Mouse (Mus musculus): ENCODE measurements at regions not wholly inside any gene's neighbourhood (a gene's known extent, or its start where the extent isn't known, plus 50 kb on each side); places are given as distances from the start of the nearest gene placed in this dataset.
"Not testable (repeated sequence)": the region's sequence is repeated elsewhere in the genome, so short reads cannot be mapped to it uniquely, and the experiment has no call there.

DNA sequence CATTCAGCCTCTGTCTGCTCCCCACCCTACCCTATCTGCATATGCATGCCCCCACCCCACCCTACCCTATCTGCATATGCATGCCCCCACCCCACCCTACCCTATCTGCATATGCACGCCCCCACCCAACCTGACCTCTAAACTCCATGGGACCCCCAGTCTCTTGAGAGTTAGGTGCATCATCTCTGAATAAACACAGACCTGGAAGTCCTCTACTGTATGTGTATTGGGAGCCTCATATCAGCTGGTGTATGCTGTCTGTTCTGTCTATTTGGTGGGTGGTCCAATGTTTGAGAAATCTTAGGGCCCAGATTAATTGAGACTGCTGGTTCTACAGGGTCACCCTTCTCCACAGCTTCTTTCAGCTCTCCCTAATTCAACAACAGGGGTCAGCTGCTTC, 109.4 kb upstream of the Tenm4 start:
- DNase-seq (ENCODE audit: low spot score in 2 of 2) = not testable (repeated sequence)

DNA sequence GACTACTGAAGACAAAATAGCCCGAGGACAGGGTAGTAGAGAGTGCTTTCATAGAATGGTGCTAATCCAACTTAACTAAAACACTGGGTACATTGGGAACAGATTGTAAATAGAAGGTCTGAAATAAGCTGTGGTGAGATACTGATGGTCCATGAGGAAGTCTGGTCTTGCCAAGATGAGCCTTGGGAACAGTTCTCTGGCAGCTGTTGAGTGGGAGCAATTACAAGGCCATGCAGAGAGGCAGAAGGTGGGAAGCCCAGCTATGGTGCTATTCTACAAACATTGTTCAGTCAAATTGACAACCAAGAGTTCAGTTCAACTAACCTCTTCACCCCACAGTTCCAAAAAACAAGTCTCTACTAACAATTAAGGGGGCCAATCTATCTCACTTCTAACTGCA, 92.5 kb upstream of the Tenm4 start:
- DNase-seq (ENCODE audit: low spot score in 2 of 2) = peak in 1 of 2 experiments; percentile 32

DNA sequence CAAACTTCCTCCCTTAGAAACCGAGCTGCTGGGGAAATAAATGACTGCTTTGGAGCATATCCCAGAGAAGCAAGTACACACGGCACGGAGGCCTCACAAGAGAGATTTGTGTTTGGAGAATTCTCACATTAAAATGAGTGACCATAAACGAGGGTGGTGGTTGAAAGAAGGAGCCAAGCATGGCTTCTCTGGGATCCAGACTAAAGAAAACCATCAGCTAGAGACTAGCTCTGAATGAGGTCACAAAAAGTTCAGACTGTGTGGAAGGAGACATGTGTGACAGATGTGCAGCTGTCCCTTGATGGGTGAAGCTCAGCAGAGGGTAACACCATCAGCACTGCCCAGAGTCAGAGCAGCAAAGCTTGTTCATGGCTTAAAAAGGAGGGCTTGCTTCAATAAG, 89.4 kb upstream of the Tenm4 start:
- DNase-seq (ENCODE audit: low spot score in 2 of 2) = no peak

DNA sequence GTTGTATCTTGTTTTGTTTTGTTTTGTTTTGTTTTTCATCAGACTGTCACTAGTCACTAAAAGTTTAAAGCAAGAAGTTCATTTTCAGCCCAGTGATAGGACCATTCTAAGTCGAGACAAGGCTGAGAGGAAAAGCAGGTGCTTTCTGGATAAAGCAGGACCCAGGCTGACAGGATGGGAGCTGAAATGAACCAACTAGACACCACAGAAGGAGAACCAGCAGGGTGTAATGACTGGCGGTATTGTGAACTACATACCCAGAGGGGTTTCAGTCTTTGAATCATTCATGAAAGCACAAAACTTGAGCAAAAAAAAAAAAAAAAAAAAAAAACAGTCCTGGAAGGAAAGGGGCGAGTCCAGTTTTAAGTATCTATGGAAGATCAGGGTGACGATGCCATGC, 75.9 kb upstream of the Tenm4 start:
- DNase-seq (ENCODE audit: low spot score in 2 of 2) = no peak

DNA sequence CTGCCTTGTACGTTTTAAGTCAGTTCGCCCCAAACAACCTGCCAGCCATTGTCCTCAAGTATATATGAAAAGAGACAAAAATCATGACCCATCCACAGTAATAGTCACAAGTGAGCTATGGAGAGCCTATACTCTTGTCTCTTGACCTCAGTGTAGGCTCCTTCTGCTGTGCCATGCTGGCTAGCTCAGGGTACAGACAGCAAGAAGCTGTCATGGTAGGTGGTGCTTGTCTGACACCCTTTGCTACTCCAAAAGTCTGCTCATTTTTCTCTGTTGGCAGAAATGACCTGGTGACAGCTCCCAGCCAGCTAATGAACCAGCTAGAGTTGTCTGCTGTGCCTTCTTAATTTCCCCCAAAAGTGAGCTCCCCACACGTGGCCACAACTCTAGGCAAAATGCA, 75.3 kb upstream of the Tenm4 start:
- no peak for DNase-seq (ENCODE audit: low spot score in 2 of 2)

DNA sequence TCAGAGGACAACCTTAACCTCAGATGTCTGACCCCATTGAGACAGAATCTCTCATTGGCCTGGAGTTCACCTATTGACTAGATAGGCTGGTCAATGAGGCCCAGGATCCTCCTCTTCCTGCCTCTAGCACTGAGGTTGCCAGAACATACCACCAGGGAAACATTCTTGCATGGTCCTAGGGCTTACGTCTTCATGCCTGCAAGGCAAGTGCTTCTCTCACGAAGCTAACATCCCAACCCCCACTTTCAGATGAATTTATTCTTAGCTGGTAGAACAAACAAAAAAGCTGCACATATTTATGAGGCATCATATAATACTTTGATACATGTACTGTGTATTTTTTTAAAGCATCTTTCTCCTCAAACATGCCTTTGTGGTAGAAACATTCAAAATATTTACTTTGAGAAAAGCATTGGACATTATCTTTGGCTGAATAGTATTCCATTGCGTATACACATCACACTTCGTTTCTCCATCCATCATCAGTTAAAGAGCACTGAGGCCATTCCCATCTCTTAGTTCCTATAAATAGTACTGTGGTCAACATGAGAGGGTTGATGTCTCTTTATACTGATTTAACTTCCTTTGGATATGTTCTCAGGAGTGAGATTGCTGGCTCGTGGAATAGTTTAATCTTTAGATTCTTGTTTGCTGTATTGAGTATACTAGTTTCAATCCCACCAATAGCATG, 72.2 kb upstream of the Tenm4 start:
- DNase-seq (ENCODE audit: low spot score in 2 of 2) = no peak

DNA sequence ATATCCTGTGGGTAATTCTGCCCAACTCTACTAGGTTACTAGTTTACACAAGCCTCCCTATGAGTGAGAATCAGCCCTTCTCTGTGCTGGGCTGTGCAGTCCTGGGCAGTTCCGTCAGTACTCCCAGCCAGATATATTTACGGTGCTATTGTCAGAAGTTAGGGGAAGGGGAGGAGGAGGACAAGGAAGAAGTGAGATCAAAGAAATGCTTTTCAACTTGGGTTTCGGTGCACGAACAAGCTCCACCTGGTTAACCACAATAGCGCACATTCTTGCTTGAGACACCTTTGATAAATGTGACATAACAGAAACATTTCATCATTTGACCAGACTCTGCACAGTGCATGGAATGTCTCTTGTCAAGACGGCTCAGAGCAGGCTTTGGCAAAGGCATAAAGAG, 68.3 kb upstream of the Tenm4 start:
- no peak for DNase-seq (ENCODE audit: low spot score in 2 of 2)

DNA sequence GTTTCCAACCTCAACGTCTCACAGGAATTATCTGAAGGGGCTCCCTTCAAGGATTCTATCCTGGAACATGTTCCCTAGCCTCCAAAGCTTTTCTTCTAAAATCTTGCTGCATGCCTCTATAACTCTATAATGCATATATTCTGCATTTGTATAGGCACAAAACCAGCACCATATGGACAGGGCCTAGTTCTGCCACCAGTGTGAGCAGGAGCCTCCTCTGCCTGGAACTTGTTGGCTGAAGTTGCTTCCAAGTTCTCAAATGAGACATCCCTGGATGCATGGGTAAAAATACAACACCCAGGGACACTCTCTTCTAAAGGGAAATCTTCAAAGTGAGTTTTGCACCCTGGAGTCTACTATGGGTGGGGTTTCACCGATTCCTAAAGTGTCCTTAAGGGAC, 62.3 kb upstream of the Tenm4 start:
- no peak for DNase-seq (ENCODE audit: low spot score in 2 of 2)

DNA sequence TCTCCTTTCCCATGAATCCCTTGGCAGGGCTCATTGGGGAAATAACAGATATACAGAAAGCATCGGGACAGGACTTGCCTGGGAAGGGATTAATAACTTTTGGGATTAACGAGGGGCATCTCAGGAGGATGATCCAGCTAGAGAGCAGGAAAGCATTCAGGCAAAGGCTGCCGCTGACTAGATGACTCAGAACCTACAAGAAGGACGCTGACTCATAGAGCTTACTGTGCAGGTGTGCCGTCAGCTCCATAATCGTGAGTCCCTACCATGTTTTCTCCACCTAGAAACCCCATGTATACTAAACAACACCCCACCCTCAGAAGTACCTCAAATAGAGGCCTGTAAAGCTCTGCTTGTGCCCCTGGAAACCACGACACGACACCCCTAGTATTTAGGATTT, 50.9 kb upstream of the Tenm4 start:
- DNase-seq (ENCODE audit: low spot score in 2 of 2) = peak; percentile 10 to 17
